Mouse (Mus musculus): ENCODE results near the gene Tomm6. TPM values are rescaled to one million over a fixed set of nuclear protein-coding genes. Genes with fewer than 3 reads are reported as not detected.
"Not testable (repeated sequence)": the region's sequence is repeated elsewhere in the genome, so short reads cannot be mapped to it uniquely, and the experiment has no call there.

The Tomm6 gene
- polyA plus RNA-seq, 1 experiment from 2014 or later, result 368 TPM

DNA sequence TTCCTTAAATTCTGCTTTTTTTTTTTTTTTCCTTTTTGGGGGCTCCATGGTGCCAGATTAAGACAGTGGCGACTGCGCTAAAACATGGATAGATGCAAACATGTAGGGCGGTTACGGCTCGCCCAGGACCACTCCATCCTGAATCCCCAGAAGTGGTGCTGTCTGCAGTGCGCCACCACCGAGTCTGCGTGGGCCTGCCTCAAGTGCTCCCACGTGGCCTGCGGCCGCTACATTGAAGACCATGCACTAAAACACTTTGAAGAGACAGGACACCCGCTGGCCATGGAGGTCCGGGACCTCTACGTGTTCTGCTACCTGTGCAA is 16.2 kb downstream of the Tomm6 start:
- Histone ChIP-seq H3K4me2 (peak overlapping the region; percentile 65), H3K9ac (peak overlapping the region; percentile 53; the same call in 1 of the 2 replicates), H3K9me3 (no peaks in the 10 kb centered on the region), H3K27ac (no peak overlapping the region), H3K4me1 (peaks cover 17% of the 10 kb centered on the region), H3K27me3 (peaks cover 34% of the 10 kb centered on the region), H3K36me3 (replicated peaks) (peaks cover 17% of the 10 kb centered on the region), H3K4me3 (replicated peaks) (peak overlapping the region; percentile 38)
- 12% methylated on average over 14 of the region's 14 CpGs for WGBS
- ATAC-seq (ENCODE audit: low FRiP score), result peak; percentile 54

DNA sequence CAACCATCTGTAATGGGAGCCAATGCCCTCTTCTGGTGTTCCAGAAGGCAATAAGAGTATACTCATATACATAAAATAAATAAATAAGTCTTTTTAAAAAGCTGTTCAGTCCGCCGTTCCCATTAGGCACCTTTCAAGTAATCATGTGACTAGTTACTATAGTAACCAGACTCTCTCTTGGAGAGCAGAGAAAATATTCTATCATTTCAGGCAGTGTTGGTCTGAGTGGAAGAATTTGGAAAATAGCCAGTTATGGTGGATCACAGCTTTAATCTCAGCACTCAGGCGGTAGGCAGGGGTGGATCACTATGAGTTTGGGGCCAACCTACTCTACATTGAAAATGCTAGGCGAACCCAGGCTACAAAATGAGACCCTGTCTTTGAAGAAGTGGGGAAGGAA is 19.0 kb downstream of the Tomm6 start:
- Histone ChIP-seq H3K4me3 (replicated peaks) (no peak overlapping the region), H3K4me1 (peaks cover 17% of the 10 kb centered on the region), H3K9ac (no peak overlapping the region), H3K4me2 (no peak overlapping the region), H3K9me3 (no peaks in the 10 kb centered on the region), H3K27me3 (peaks cover 33% of the 10 kb centered on the region), H3K27ac (no peak overlapping the region), H3K36me3 (replicated peaks) (peaks cover 5% of the 10 kb centered on the region)
- WGBS, result 62% methylated on average over 4 of the region's 4 CpGs
- ATAC-seq (ENCODE audit: low FRiP score), result no peak; the same call in 1 of the 2 replicates

DNA sequence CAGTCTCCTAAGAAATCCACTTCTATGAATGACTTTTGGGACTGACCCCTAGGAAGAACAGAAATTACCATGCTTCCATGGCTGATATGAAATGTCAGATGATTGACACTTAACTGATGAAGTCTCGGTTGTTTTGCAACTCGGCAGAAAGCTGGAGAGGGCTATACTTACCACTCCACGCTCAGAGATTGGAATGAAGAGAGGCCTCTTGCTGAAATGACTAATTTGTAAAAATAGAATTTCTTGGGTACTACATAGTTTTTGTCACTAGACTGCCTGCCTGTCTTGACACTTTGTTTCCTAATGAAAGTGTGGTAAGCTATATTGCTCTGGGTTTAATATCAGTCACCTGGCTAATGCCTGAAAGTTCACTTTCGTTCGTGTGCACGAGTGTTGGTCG is 23.7 kb downstream of the Tomm6 start:
- Histone ChIP-seq H3K9me3 (no peaks in the 10 kb centered on the region), H3K27me3 (no peaks in the 10 kb centered on the region; the same call in 1 of the 2 replicates), H3K4me1 (peaks cover 8% of the 10 kb centered on the region; the same call in 1 of the 2 replicates), H3K4me3 (replicated peaks) (no peak overlapping the region), H3K9ac (no peak overlapping the region), H3K4me2 (no peak overlapping the region), H3K27ac (no peak overlapping the region), H3K36me3 (replicated peaks) (no peaks in the 10 kb centered on the region)
- WGBS, result 90% methylated on average over 7 of the region's 7 CpGs
- ATAC-seq (ENCODE audit: low FRiP score), result no peak

DNA sequence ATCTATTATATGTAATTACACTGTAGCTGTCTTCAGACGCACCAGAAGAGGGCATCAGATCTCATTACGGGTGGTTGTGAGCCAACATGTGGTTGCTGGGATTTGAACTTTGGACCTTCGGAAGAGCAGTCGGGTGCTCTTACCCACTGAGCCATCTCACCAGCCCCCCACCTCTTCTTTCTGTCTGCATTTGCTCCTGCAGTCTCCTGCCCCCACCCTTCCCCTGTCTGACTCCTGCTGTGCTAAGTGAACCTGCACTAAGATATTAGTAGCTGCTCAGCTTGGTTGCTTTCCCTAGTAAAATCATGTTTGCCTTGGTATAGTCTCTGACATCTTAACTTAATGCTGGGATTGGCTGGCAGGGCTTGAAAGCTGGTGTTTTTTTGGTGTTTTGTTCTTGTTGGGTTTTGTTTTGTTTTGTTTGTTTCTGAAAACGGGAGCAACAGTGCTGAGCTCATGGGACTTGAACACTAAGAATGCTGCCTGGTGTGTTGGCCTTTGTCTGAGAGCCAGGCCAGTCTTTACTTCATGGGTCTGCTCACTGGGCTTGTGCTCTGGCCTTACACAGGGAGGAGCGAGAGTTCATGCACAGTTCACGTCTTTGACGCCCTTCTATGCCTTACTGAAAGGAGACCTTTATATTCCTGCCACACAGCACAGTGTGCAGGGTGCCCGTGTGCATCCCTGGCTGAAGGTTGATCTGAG is 25.0 kb downstream of the Tomm6 start:
- Histone ChIP-seq H3K4me1 (peaks cover 8% of the 10 kb centered on the region; the same call in 1 of the 2 replicates), H3K27me3 (no peaks in the 10 kb centered on the region; the same call in 1 of the 2 replicates), H3K27ac (no peak overlapping the region), H3K9ac (no peak overlapping the region), H3K36me3 (replicated peaks) (no peaks in the 10 kb centered on the region), H3K4me3 (replicated peaks) (no peak overlapping the region), H3K9me3 (no peaks in the 10 kb centered on the region), H3K4me2 (no peak overlapping the region)
- peak; percentile 70; the same call in 1 of the 2 replicates for ATAC-seq (ENCODE audit: low FRiP score)
- 16% methylated on average over 9 of the region's 9 CpGs for WGBS

DNA sequence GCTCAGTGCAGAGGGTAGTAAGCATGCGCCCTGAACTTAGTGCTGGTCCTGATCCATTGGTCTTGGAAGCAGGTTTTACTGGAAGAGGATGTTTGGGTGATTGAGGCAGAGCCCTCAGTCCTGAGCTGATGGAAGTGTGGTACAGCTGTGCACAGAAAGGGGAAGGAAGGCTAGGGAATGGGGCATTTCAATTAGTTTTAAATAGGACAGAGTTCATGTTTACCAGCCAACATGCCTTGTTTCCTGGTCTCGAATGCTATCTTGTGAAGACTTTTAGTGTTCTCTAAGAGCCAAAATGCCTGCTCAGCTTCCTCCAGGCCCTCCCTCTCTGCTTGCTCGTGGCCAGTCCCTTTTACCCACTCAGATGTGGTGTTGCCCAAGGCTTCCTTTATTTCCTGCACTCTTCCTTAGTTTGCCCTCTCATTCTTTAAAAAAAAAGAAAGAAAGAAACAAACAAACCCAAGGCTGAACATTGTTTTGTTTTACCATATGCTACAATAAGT is 29.4 kb downstream of the Tomm6 start:
- Histone ChIP-seq H3K27me3 (no peaks in the 10 kb centered on the region), H3K4me2 (no peak overlapping the region), H3K9ac (no peak overlapping the region), H3K4me3 (replicated peaks) (no peak overlapping the region), H3K36me3 (replicated peaks) (peaks cover 5% of the 10 kb centered on the region), H3K27ac (no peak overlapping the region), H3K4me1 (peaks cover 8% of the 10 kb centered on the region; the same call in 1 of the 2 replicates), H3K9me3 (no peaks in the 10 kb centered on the region)
- 86% methylated on average over 3 of the region's 3 CpGs for WGBS
- ATAC-seq (ENCODE audit: low FRiP score), result no peak

DNA sequence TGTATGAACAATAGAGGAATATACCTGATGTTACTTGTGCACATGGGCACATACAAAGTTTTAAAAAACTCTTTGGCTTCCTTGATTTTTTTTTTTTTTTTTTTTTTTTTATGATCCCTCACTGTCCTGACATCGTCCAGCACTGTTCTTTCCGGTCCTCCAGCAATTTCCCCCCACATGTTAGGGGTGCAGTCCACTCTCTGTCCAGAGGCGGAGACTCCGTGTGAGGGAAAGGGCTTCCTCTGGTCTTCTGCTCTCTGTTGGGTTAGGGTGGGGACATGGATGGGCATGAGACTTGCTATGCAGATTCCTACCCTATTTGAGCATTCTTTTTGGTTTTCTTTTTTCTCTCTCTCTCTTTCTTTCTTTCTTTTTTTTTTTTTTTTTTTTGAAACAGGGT is 30.3 kb downstream of the Tomm6 start:
- no peaks in the 10 kb centered on the region for H3K27me3 ChIP-seq
- 0 out of 2 replicates have a peak, but pooled peaks cover 3% of the 10 kb centered on the region for H3K4me1 ChIP-seq
- no peak overlapping the region for H3K4me3 ChIP-seq (replicated peaks)
- 88% methylated on average over 4 of the region's 4 CpGs for WGBS
- peaks cover 8% of the 10 kb centered on the region for H3K36me3 ChIP-seq (replicated peaks)
- no peak overlapping the region for H3K4me2 ChIP-seq
- no peak overlapping the region for H3K9ac ChIP-seq
- no peaks in the 10 kb centered on the region for H3K9me3 ChIP-seq
- no peak for ATAC-seq (ENCODE audit: low FRiP score)
- H3K27ac ChIP-seq, result no peak overlapping the region

DNA sequence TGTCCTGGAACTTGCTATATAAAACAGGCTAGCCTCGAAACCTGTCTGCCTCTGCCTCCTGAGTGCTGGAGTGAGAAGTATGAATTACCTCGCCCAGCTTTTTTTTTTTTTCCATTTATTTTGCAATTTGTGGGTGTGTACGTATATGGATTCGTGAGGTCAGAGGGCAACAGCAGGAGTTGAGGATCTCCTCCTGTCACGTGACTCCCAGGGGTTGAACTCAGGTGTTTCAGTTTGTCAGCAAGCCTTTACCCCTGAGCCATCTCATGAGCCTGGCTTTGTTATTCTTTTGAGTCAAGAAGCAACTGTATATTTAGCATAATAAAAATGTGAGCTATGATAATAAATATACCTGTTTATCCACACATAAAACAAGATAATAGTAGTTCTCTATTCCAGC is 32.5 kb downstream of the Tomm6 start:
- no peak overlapping the region for H3K4me3 ChIP-seq (replicated peaks)
- WGBS, result 88% methylated on average over 5 of the region's 5 CpGs

DNA sequence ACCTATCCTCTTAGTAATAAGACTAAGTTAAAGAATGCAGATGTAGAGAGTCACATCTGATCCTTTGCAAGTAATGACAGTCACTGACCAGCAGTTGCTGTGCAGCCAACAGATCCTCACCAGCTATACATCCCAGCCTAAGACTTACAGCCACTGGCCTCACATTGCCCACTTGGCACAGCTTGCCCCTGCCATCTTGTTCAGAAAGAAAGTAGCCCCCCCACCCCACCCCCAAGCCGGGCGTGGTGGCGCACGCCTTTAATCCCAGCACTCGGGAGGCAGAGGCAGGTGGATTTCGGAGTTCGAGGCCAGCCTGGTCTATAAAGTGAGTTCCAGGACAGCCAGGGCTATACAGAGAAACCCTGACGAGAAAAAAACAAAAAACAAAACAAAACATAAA is 33.8 kb downstream of the Tomm6 start:
- not testable (repeated sequence) for H3K27ac ChIP-seq
- 93% methylated on average over 8 of the region's 8 CpGs for WGBS

More for the DNA sequence above, 32.5 kb downstream of the Tomm6 start:
- ATAC-seq (ENCODE audit: low FRiP score), result no peak
- Histone ChIP-seq H3K4me2 (no peak overlapping the region), H3K4me1 (peaks cover 14% of the 10 kb centered on the region), H3K9ac (no peak overlapping the region), H3K27ac (no peak overlapping the region), H3K36me3 (replicated peaks) (peaks cover 11% of the 10 kb centered on the region), H3K9me3 (no peaks in the 10 kb centered on the region), H3K27me3 (no peaks in the 10 kb centered on the region)

DNA sequence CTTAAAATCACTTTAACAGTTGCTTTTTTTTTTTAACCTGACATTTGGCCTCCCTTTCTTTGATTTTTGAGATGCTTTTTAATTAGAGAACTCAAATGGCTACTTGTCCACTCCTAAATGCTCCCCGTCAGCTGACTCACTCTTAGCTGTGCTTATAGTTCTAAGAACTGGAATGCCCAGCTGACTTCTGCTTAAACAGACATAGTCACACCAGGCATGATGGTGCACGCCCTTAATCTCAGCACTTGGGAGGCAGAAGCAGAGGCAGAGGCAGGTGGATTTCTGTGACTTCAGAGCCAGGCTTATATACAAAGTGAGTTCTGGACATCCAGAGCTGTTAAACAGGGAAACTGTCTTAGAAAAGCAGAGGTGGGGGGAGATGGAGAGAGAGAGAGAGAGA is 36.2 kb downstream of the Tomm6 start:
- no peak overlapping the region for H3K27ac ChIP-seq
- peaks cover 40% of the 10 kb centered on the region for H3K4me1 ChIP-seq

More for the DNA sequence above, 33.8 kb downstream of the Tomm6 start:
- not testable (repeated sequence) for ATAC-seq (ENCODE audit: low FRiP score); H3K4me2 ChIP-seq; H3K9me3 ChIP-seq; H3K9ac ChIP-seq; H3K27me3 ChIP-seq; H3K4me3 ChIP-seq (replicated peaks)
- H3K4me1 ChIP-seq, result peaks cover 26% of the 10 kb centered on the region
- H3K36me3 ChIP-seq (replicated peaks), result peaks cover 15% of the 10 kb centered on the region

DNA sequence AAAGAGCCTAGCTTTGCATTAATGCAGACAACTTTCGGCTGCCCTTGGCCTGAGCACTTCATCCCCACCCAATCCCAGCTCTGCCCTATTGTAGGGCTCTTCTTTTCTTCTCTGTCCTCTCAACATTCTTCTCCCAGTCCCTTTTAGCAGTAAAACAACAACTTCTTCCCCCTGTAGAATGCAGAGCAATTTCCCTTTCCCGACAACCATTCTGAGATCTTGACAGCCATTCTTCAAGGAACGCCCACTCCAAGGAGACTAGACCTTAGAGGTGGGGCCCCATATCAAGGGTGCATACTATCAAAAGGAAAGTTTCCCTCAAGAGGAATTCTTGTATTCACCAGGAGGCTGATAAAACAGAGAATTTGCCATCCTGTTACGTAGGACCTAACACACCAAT is 39.2 kb downstream of the Tomm6 start:
- ATAC-seq (ENCODE audit: low FRiP score), result no peak
- Histone ChIP-seq H3K9me3 (no peaks in the 10 kb centered on the region), H3K36me3 (replicated peaks) (peaks cover 10% of the 10 kb centered on the region), H3K27me3 (no peaks in the 10 kb centered on the region), H3K27ac (peak overlapping the region; percentile 56; the same call in 1 of the 2 replicates), H3K9ac (no peak overlapping the region), H3K4me3 (replicated peaks) (no peak overlapping the region), H3K4me1 (peaks cover 40% of the 10 kb centered on the region), H3K4me2 (peak overlapping the region; percentile 17; the same call in 1 of the 2 replicates)
- WGBS, result 35% methylated on average over 4 of the region's 4 CpGs

More for the DNA sequence above, 36.2 kb downstream of the Tomm6 start:
- Histone ChIP-seq H3K9ac (no peak overlapping the region), H3K27me3 (no peaks in the 10 kb centered on the region), H3K36me3 (replicated peaks) (peaks cover 15% of the 10 kb centered on the region), H3K4me2 (no peak overlapping the region), H3K9me3 (no peaks in the 10 kb centered on the region), H3K4me3 (replicated peaks) (no peak overlapping the region)
- ATAC-seq (ENCODE audit: low FRiP score), result no peak
- WGBS, result 56% methylated on average over 2 of the region's 2 CpGs

DNA sequence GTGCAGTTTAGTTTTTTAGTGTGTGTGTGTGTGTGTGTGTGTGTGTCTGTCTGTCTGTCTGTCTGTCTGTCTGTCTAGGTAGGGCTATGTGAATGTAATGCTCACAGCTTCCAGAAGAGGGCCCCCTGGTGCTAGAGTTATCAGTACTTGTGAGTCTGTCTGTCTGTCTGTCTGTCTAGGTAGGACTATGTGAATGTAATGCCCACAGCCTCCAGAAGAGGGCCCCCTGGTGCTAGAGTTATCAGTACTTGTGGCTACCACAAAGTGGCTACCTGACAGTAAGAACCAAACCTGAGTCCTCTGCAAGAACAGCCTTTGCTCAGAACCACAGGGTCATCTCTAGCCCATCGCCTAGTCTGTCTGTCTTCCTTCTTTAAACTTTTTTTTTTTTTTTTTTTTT is 41.5 kb downstream of the Tomm6 start:
- Histone ChIP-seq H3K36me3 (replicated peaks) (peaks cover 6% of the 10 kb centered on the region; the same call in 1 of the 2 replicates), H3K27ac (no peak overlapping the region), H3K9me3 (no peaks in the 10 kb centered on the region), H3K9ac (no peak overlapping the region), H3K4me2 (no peak overlapping the region), H3K4me3 (replicated peaks) (no peak overlapping the region), H3K4me1 (peaks cover 30% of the 10 kb centered on the region), H3K27me3 (no peaks in the 10 kb centered on the region)
- ATAC-seq (ENCODE audit: low FRiP score), result no peak
- 64% methylated on average over 1 of the region's 1 CpGs for WGBS

DNA sequence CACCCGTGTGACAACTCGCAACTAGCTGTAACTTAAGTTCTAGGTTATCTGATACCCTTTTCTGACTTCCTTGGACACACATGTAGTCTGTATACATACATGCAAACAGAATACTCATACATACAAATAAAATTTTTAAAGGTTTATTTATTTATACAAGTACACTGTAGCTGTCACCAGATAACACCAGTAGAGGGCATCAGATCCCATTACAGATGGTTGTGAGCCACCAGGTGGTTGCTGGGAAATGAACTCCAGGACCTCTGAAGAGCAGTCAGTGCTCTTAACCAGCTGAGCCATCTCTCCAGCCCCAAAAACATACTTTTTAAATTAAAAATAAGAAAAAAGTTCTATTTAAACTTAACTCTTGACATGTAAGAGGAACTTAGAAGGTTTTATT is 45.2 kb downstream of the Tomm6 start:
- peaks cover 8% of the 10 kb centered on the region for H3K4me1 ChIP-seq
- H3K9me3 ChIP-seq, result no peaks in the 10 kb centered on the region
- H3K4me2 ChIP-seq, result no peak overlapping the region
- H3K27me3 ChIP-seq, result no peaks in the 10 kb centered on the region
- no peak for ATAC-seq (ENCODE audit: low FRiP score)
- no peaks in the 10 kb centered on the region for H3K36me3 ChIP-seq (replicated peaks)
- H3K27ac ChIP-seq, result no peak overlapping the region
- WGBS, result 77% methylated on average over 2 of the region's 2 CpGs
- no peak overlapping the region for H3K4me3 ChIP-seq (replicated peaks)
- H3K9ac ChIP-seq, result no peak overlapping the region
